Mouse (Mus musculus): ENCODE measurements around the gene Gm3033.
"Not testable (repeated sequence)": the region's sequence is repeated elsewhere in the genome, so short reads cannot be mapped to it uniquely, and the experiment has no call there.

Gene Gm3033

GRCm38 (mm10) chr14:3845945-3846344, at the start of gene Gm3033:
Gene Gm3033 (plus strand): TSS chr14:3846245.
- not testable (repeated sequence) for DNase-seq (ENCODE audit: low spot score)

DNA sequence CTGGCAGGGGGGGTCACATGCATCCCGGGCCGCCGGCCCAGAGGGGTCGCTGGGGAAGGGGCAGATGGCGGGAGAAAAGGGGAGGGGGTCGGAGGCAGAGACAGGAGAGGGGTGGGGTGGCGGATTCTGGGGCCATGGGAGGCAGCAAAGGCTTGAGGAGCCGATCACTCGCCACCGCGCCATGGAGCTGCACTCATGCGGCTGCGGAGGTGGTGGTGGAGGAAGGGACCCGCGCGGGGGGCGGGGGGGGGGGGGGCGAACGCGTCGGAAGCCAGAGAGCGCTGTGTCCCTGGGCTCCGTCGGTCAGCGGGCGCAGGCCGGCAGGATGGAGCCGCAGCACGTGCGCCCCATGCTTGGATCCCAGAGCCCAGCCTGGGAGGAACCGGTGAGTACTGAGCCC, 36.3 kb upstream of the Gm3033 start, which contains the start of gene Gm3002:
TSS of gene Gm3002 (plus strand) at position 301 of the 400 bp plus-strand sequence.
- DNase-seq (ENCODE audit: low spot score): not testable (repeated sequence)

GRCm38 (mm10) chr14:3883872-3884271, 37.8 kb downstream of the Gm3033 start, which contains the start of gene Gm2916:
Gene Gm2916 (plus strand): TSS chr14:3884172.
- DNase-seq (ENCODE audit: low spot score): not testable (repeated sequence)

Measured in testis, postnatal 14 days (tissue).